Mouse (Mus musculus) embryonic fibroblast, embryonic 13.5 days (primary cell): ENCODE measurements around the gene Zcchc17.

Experiments
- CTCF ChIP-seq: IDR thresholded peaks from 2 replicates; pipeline ENCODE4 v1.5.1; 2011; ENCODE audit warnings: mild to moderate bottlenecking, control low read depth, low read length, moderate library complexity, borderline replicate concordance; ENCODE audit not compliant: insufficient read depth
- POLR2A ChIP-seq: IDR thresholded peaks from 2 replicates; pipeline ENCODE4 v1.6.1; 2011; ENCODE audit warnings: low read depth, mild to moderate bottlenecking, control low read depth, low read length, moderate library complexity

DNA sequence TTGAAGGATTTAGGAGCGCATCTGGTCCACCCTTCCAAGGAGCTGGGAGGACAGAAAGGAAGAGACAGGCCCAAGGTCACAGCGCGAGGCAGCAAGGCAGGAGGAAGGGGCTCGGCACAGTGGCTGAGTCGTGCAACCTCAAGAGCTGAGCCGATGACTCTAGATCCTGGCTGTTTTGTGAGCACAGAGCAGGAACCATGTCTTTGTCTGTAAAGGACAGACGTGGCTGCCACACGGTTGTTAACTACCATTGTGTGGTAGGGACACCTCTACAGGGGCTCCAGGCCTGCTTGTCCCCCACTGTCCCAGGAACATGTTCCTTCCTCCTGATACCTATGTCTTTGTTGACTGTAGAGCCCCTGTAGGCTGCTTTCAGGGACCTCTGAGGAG is 60.1 kb downstream of the Zcchc17 start:
- TF ChIP-seq CTCF: no peak
- TF ChIP-seq POLR2A: no peak
